Mouse (Mus musculus): Measurements from ENCODE around the gene Acer3.

Gene Acer3

GRCm38 (mm10) chr7:98177929-98178559, 143.0 kb downstream of the Acer3 start, which contains the start of gene Capn5:
Capn5 (minus strand) TSS chr7:98178274.
- peak; percentile 58 to 67 for DNase-seq

- DNase-seq: no peak
Measured at GRCm38 (mm10) chr7:98177566-98177928, 143.5 kb downstream of the Acer3 start.

GRCm38 (mm10) chr7:98177071-98177485, 143.9 kb downstream of the Acer3 start:
- DNase-seq: no peak

GRCm38 (mm10) chr7:98176322-98177070, 144.5 kb downstream of the Acer3 start:
- DNase-seq: peak in 1 of 2 experiments; percentile 55

GRCm38 (mm10) chr7:98174883-98175755, 145.9 kb downstream of the Acer3 start:
- no peak for DNase-seq

GRCm38 (mm10) chr7:98173408-98173807, 147.6 kb downstream of the Acer3 start:
- DNase-seq: no peak

GRCm38 (mm10) chr7:98172661-98173060, 148.3 kb downstream of the Acer3 start:
- no peak for DNase-seq

- no peak for DNase-seq
Measured at GRCm38 (mm10) chr7:98171141-98172073, 149.6 kb downstream of the Acer3 start.

GRCm38 (mm10) chr7:98164999-98165528, 155.9 kb downstream of the Acer3 start:
- DNase-seq: peak in 1 of 2 experiments; percentile 44

GRCm38 (mm10) chr7:98164382-98164998, 156.5 kb downstream of the Acer3 start:
- peak in 1 of 2 experiments; percentile 52 for DNase-seq

- DNase-seq: no peak
Measured at GRCm38 (mm10) chr7:98163700-98164099, 157.3 kb downstream of the Acer3 start.

- no peak for DNase-seq
Measured at GRCm38 (mm10) chr7:98162239-98162638, 158.8 kb downstream of the Acer3 start.

- no peak for DNase-seq
Measured at GRCm38 (mm10) chr7:98160041-98160740, 160.8 kb downstream of the Acer3 start.

- DNase-seq: no peak
Measured at GRCm38 (mm10) chr7:98158481-98158880, 162.5 kb downstream of the Acer3 start.

GRCm38 (mm10) chr7:98157636-98158332, 163.2 kb downstream of the Acer3 start:
- DNase-seq: no peak

All from thymus, adult 18-20 months (tissue).